Mouse (Mus musculus) midbrain, embryonic 16.5 days (tissue): ENCODE results near the gene Nxph3. TPM values are rescaled to one million over a fixed set of nuclear protein-coding genes. Genes with fewer than 3 reads are reported as not detected.

Experiments used
- ATAC-seq: fragments of 200-750 bp; cut with Nextera tagmentation; 2 replicates; pipeline ENCODE4 v1.8.0; 2017; ENCODE audit warnings: moderate TSS enrichment
- H3K27ac ChIP-seq: fragments of 300-500 bp; sonication (generic); 2 replicates; pipeline ENCODE4 v1.5.1; 2014; ENCODE audit warnings: mild to moderate bottlenecking, low read length, mixed read lengths
- H3K27me3 ChIP-seq: fragments of 300-500 bp; sonication (generic); 2 replicates; pipeline ENCODE4 v1.6.1; 2014; ENCODE audit warnings: low read depth, low read length, mixed read lengths; ENCODE audit not compliant: control insufficient read depth, insufficient read depth
- H3K36me3 ChIP-seq: fragments of 300-500 bp; sonication (generic); 2 replicates; pipeline ENCODE4 v1.6.1; 2014; ENCODE audit warnings: mild to moderate bottlenecking, low read length, moderate library complexity, mixed read lengths; ENCODE audit not compliant: control insufficient read depth, insufficient read depth
- H3K4me1 ChIP-seq: fragments of 300-500 bp; sonication (generic); 2 replicates; pipeline ENCODE4 v1.6.1; 2014; ENCODE audit warnings: mild to moderate bottlenecking, low read length, mixed read lengths; ENCODE audit not compliant: control insufficient read depth, insufficient read depth
- H3K4me2 ChIP-seq: fragments of 300-500 bp; sonication (generic); 2 replicates; pipeline ENCODE4 v1.6.1; 2014; ENCODE audit warnings: mild to moderate bottlenecking, low read length, mixed read lengths
- H3K4me3 ChIP-seq: fragments of 300-500 bp; sonication (generic); 2 replicates; pipeline ENCODE4 v1.5.1; 2014; ENCODE audit warnings: low read depth, mild to moderate bottlenecking, low read length, moderate library complexity, mixed read lengths
- H3K9ac ChIP-seq: fragments of 300-500 bp; sonication (generic); 2 replicates; pipeline ENCODE4 v1.6.1; 2014; ENCODE audit warnings: low read depth, low read length, mixed read lengths
- H3K9me3 ChIP-seq: fragments of 300-500 bp; sonication (generic); replicated peaks from 2 replicates; pipeline ENCODE4 v1.6.1; 2014; ENCODE audit warnings: mild to moderate bottlenecking, low read length, mixed read lengths; ENCODE audit not compliant: control insufficient read depth, poor library complexity, severe bottlenecking
- WGBS: fragments of 180-500 bp; shearing (Covaris S2); extraction: QIAGEN DNeasy Blood & Tissue Kit; methylation state at CpG from one replicate; pipeline ENCODE4 v1.1.7; 2014; 5-methylcytosine and 5-hydroxymethylcytosine counted together
- polyA plus RNA-seq: library from polyadenylated mRNA; unstranded; fragments of >200 nt; fragmentation: Nextera tagmentation; extraction: Ambion mirVana; gene quantifications from 2 replicates; pipeline ENCODE4 v1.2.1, GENCODE M21; 2015

Gene Nxph3
- polyA plus RNA-seq, 1 experiment from 2014 or later: 4.6 TPM

DNA sequence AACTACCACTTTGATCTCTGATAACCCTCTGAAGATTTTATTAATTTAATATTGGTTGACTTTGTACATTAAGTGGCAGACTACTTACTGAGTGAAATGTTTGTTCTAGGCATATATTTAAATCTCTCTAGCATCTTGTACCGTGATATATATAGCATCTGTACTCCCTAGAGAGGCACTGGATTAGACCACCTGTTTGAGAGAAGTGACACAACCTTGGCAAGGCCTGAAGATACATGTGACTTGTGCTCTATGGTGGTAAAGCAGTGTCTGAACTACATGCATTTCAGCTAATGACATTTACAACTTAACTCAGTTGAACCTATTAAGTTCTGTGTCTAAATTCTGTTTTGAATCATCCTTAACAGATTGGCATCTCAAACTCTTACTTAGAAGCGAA is 41.4 kb downstream of the Nxph3 start:
- ATAC-seq: no peak
- H3K36me3 ChIP-seq: peaks cover 8% of the 10 kb centered on the region
- H3K4me2 ChIP-seq: no peak overlapping the region
- no peak overlapping the region for H3K9ac ChIP-seq
- H3K4me3 ChIP-seq: no peak overlapping the region
- 83% methylated on average over 2 of the region's 2 CpGs for WGBS
- H3K9me3 ChIP-seq: no peaks in the 10 kb centered on the region
- H3K27ac ChIP-seq: no peak overlapping the region
- no peaks in the 10 kb centered on the region for H3K27me3 ChIP-seq
- H3K4me1 ChIP-seq: no peaks in the 10 kb centered on the region

DNA sequence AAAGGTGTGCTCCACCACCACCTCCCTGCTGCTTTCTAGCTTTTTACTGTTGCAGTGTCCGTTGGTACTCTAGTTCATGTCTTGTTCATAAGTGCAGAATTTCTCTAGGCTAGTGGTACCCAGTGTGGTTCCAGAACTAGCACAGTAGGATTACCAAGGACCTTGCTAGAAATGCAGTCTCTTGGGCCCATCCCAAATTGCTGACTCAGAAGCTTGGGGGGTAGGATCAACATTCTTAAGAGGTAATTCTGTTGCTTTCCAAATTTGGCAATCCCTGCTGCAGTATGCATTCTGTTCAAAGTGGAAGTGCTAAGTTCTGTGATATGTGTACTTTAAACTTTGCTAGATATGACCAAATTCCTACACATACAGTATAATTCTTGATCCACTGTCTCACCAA is 46.6 kb downstream of the Nxph3 start:
- WGBS: 91% methylated on average over 1 of the region's 1 CpGs
- Histone ChIP-seq H3K4me3 (no peak overlapping the region), H3K9me3 (no peaks in the 10 kb centered on the region), H3K36me3 (peaks cover 6% of the 10 kb centered on the region), H3K4me2 (no peak overlapping the region), H3K27ac (no peak overlapping the region), H3K9ac (no peak overlapping the region), H3K27me3 (no peaks in the 10 kb centered on the region), H3K4me1 (no peaks in the 10 kb centered on the region)
- ATAC-seq: no peak

DNA sequence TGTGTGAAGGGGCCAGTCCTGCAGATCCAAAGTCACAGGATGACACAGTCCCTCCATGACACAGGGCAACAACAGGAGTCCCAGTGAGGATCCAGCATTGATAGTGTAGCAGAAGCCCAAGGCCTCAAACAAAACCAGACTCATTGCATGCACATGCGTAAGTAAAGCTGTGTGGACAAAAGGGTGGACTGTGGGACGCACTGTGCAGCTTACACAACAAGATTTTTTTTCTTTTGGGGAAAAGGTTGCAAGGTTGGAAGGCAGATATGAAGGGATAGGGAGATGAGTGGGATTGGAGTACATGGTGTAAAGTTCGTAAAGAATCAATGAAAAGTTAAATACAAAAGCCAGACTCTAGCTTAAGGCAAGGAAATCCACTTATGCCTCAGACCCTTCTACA is 52.2 kb downstream of the Nxph3 start:
- no peak overlapping the region for H3K4me2 ChIP-seq
- H3K4me1 ChIP-seq: no peaks in the 10 kb centered on the region
- H3K27me3 ChIP-seq: no peaks in the 10 kb centered on the region
- H3K9ac ChIP-seq: no peak overlapping the region
- no peak overlapping the region for H3K27ac ChIP-seq
- 96% methylated on average over 3 of the region's 3 CpGs for WGBS
- no peaks in the 10 kb centered on the region for H3K9me3 ChIP-seq
- no peaks in the 10 kb centered on the region for H3K36me3 ChIP-seq
- H3K4me3 ChIP-seq: no peak overlapping the region
- ATAC-seq: no peak

DNA sequence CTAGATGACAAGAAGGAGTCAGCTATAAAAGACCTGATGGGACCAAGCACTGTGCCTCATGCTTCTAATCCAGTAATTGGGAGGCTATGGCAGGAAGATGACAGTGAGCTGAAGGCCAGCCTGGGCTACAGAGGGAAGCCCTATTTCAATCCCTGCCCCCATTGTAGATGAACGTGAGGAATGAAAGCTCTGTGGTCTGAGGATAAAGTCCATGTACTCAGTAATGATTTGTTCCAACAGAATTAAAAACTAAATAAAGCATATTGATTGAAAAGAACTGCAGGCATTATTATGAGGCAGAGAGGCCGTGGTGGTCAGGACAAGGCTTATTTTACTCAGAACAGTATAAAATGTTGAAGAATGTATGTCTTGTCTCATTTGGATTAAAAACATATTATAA is 53.5 kb downstream of the Nxph3 start:
- Histone ChIP-seq H3K4me2 (no peak overlapping the region), H3K36me3 (no peaks in the 10 kb centered on the region), H3K27me3 (no peaks in the 10 kb centered on the region), H3K4me1 (no peaks in the 10 kb centered on the region), H3K27ac (no peak overlapping the region), H3K9me3 (no peaks in the 10 kb centered on the region), H3K4me3 (no peak overlapping the region), H3K9ac (no peak overlapping the region)
- 89% methylated on average over 2 of the region's 2 CpGs for WGBS
- no peak for ATAC-seq

Other genes starting within 250 kb of the Nxph3 start
- 65.8 and 69.1 TPM in 2 replicates for gene Kat7, start 204.3 kb downstream of the Nxph3 start, polyA plus RNA-seq
- 2.1 and 2.2 TPM in 2 replicates for gene Fam117a, start 177.6 kb downstream of the Nxph3 start, polyA plus RNA-seq
- gene Slc35b1, start 129.9 kb downstream of the Nxph3 start, polyA plus RNA-seq: 144 and 157 TPM in 2 replicates
- gene Spop, start 100.5 kb downstream of the Nxph3 start, polyA plus RNA-seq: 244 and 258 TPM in 2 replicates
- 10.2 and 10.8 TPM in 2 replicates for gene Ngfr, start 73.2 kb upstream of the Nxph3 start, polyA plus RNA-seq
- 195 and 197 TPM in 2 replicates for gene Phb, start 152.4 kb upstream of the Nxph3 start, polyA plus RNA-seq
- gene Zfp652, start 198.1 kb upstream of the Nxph3 start, polyA plus RNA-seq: 21.1 and 26.3 TPM in 2 replicates
- gene B130006D01Rik, start 209.0 kb upstream of the Nxph3 start, polyA plus RNA-seq: 1.3 and 1.4 TPM in 2 replicates